Mouse (Mus musculus): ENCODE results near the gene Rnf10.
A peak's percentile ranks its signal among the peaks of the same experiment; 100 is the strongest.
"Not testable (repeated sequence)": the region's sequence is repeated elsewhere in the genome, so short reads cannot be mapped to it uniquely, and the experiment has no call there.

The Rnf10 gene

DNA sequence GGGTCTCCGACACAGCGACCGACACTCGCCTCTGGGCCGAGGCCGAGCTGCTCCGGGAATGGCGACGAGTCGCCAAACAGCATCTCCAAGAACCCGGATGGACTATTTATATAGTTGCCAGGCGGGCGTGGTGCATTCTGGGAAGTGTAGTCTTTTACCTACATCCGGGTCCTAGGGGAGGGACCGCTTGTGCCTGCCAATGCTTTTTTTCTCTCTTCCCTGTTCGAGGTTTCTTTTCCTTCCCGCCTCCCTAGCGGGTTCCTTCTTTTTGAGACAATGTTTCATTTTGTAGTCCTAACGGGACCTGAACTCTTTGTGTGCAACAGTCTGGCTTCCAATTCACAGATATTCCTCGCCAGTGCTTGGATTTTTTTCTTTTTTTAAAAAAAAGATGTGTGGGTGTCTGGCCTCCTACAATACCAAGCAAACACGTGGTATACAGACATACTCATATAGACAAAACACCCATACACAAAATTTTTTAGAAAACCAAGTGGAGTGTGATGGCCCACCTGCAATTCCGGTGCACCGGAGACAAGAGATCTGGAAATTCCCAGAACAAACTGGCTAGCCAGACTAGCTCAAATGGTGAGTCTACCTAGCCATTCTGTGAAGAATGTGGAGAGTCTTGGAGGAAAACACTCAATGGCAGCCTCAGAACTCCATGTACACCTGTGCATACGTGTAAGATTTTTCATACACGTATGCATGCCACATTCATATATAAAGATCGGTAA, at the start of gene Rnf10:
Gene Rnf10, minus strand, starts transcription at position 87 of the 737 bp plus-strand sequence.
- peak; percentile 99 for DNase-seq

- DNase-seq = peak; percentile 87
Measured at GRCm38 (mm10) chr5:115319004-115319940, 46.6 kb upstream of the Rnf10 start.

- peak; percentile 21 for DNase-seq
Measured at GRCm38 (mm10) chr5:115317645-115318328, 45.1 kb upstream of the Rnf10 start.

GRCm38 (mm10) chr5:115316968-115317644, 44.4 kb upstream of the Rnf10 start:
- DNase-seq = no peak

- DNase-seq = no peak
Measured at GRCm38 (mm10) chr5:115313668-115313943, 40.9 kb upstream of the Rnf10 start.

DNA sequence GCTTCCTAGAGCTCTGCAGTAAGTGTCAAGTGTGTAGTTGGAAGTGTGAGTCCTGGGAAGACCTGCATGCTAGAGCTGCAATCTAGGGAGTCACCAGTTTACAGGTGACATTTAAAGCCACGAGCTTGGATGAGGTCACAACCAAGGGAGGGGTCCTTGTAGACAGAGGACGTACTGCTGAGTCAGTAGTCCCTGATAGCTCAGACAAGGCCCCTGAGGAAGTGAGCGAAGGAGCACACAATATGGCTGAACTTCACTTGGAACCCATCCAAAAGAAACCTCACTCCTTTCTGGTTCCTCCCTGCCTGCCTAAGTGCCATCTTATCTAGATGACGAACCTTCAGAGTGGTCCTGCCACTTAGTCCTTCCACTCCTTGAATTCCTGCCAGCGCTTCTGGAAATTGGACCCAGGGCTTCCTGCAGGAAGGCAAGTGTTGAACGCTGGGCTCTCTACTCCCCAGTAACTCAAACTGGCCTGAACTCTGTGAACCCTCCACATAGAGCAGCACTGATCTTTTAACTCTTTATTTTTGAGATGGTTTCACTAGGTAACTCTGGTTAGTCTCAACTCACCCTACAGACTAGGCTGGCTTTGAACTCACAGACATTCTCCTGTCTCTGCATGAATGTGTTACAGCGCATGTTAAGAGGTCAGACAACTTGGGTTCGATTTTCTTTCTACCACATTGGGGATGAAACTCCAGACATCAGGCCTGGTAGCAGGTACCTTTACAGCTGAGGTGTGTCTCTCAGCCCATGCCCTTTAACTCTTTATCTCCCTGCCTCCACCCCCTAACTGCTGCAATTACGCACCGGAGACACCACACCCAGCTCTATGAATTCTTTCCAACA, 40.3 kb upstream of the Rnf10 start:
- DNase-seq = no peak

GRCm38 (mm10) chr5:115312354-115312753, 39.7 kb upstream of the Rnf10 start:
- no peak for DNase-seq

- not testable (repeated sequence) for DNase-seq
Measured at GRCm38 (mm10) chr5:115302190-115302589, 29.5 kb upstream of the Rnf10 start.

- no peak for DNase-seq
Measured at GRCm38 (mm10) chr5:115301615-115302014, 28.9 kb upstream of the Rnf10 start.

DNA sequence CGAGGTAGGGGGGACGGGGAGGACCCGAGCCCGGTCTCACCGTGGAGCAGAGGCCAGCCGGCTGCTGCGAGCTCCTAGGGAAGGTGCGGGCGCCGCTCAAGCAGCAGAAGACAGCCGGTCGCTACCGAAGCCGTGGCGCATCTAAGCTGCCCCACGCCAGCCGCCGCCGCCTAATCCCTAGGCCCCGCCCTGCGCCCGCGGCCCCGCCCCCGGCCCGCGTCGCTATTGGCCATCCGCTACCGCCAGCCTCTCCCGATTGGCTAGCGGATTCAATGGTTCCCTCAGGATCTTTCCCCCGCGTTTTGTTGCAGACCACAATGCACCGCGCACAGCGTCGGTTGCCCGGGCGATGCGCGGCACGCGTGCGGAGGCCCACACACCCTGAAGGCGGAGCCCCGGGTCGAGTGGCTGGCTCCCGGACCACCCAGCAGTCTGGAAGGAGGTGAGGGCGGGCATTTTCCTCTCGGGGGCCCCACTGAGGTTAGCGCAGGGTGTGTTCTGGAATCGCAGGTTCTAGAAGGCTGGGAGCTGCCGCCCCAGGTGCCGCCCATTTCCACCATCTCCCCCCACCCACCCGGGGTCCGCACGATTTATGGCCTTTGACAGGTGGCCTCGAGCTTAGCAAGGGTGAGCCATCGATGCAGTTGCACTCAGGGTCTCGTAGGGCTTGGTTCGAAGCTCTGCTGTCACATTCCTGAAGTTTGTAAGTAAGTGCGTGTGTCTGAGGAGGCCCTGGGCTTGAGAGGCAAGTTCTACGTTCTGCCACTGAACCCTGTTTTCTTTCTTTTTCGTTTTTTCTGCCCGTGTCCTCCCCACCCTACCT, 28.3 kb upstream of the Rnf10 start, which contains the start of gene Dynll1:
Gene Dynll1, minus strand, starts transcription at position 208 of the 823 bp plus-strand sequence.
- DNase-seq = peak; percentile 99

- DNase-seq = peak; percentile 81
Measured at GRCm38 (mm10) chr5:115300035-115300744, 27.5 kb upstream of the Rnf10 start.

DNA sequence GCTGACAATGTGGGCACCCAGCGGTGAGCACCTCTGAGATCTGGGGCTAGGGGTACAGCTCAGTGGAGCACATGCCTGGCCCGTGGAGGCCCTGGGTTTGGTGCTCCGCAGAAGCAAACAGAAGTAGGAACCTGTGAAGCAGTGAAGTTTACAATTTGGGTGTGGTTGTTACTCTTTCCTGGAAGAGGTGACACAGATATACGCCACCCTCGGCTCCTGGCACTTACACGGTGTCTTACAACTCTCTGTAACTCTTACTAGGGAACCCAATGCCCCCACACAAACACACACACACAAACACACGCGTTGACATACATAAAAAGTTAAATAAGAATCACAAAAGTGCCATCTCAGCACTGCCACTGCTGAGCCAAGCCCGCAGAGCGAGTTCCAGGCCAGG, 23.6 kb upstream of the Rnf10 start:
- no peak for DNase-seq

DNA sequence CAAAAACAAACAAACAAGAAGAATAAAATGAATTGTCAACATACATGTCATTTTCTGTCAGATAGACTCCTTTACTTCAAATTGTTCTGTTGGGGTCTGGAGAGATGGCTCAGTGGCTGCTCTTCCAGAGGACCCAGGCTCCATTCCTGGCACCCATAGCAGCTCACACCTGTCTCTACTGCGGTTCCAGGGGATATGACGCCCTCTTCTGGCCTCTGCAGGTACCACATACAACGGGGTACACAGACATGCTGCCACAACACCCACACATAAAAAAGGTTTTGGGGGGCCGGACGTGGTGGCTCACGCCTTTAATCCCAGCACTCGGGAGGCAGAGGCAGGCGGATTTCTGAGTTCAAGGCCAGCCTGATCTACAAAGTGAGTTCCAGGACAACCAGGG, 21.5 kb upstream of the Rnf10 start:
- no peak for DNase-seq

GRCm38 (mm10) chr5:115284735-115285134, 12.0 kb upstream of the Rnf10 start:
- DNase-seq = peak; percentile 44

DNA sequence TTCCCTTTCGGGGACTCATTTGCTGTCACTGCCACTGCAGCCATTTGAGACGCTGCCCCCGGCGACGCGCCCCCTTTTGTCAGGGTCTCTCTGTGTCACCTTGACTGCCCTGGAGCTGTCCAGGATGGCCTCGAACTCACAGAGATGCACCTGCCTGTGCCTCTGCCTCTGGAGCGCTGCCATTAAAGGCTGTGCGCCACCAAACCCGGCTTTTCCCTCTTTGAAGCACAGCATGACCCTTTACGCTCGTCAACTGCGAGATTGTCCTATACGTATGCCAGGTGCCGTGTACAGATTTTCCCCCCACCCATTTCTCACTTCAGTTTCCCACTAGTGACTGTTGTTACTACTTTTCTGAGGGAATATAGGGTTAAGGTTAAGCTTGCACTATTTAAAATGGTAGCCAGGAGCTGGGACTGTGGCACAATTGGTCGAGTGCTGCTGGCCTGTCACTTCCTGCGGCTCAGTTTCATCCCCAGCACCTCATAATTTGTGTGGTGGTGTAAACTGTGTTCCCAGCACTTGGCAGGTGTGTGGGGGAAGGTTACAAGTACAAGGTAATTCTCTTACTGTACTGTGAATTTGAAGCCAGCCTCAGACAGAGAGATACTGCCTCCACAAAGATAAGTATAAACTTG, 7.5 kb upstream of the Rnf10 start:
- no peak for DNase-seq

GRCm38 (mm10) chr5:115279226-115280049, 6.7 kb upstream of the Rnf10 start, which contains the start of gene Coq5:
Coq5 (plus strand) TSS chr5:115279666.
- DNase-seq = peak; percentile 87

DNA sequence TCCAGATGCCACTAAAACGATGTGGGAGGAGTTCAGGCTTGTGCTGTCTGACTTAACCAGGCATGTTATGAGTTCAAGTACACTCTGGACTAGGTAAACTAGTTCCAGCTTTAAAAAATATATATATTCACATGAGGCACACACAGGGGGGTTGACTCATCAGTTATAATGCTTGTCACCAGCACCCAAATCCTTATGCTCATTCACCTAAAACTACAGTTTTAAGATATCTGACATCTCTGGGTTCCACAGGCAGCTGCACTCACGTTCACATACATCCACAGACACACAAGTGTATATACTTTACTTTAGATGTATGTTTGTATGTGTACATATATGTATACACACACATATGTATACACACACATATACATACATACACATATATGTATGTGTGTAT, 6.1 kb upstream of the Rnf10 start:
- DNase-seq = no peak

- DNase-seq = no peak
Measured at GRCm38 (mm10) chr5:115278053-115278452, 5.4 kb upstream of the Rnf10 start.

DNA sequence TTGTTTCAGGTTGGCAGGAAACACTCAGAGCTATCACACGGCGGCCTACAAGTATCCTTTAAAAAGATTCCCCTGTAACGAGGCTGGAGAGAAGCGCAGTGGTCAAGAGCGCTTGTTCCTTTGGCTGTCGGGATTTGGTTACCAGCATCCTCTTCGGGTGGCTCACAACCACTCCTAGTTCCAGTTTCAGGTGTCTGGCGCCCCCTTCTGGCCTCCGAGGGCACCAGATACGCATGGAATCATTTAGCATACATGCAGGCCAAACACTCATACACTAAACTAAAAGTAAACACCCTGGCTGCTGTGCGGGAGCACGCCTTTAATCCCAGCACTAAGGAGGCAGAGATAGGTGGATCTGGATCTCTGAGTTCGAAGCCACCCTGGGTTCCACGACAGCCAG, 3.3 kb upstream of the Rnf10 start:
- peak; percentile 38 for DNase-seq
